Mouse (Mus musculus) myocyte (in vitro differentiated cells): ENCODE data around the gene Il17c.

Source experiments
- E2F4 ChIP-seq: IDR thresholded peaks from one replicate; pipeline ENCODE4 v1.6.1; 2011; ENCODE audit warnings: mild to moderate bottlenecking, control low read depth, moderate library complexity; ENCODE audit not compliant: insufficient read depth
- MAX ChIP-seq: IDR thresholded peaks from one replicate; pipeline ENCODE4 v1.6.1; 2011; ENCODE audit warnings: low read depth, mild to moderate bottlenecking, control low read depth
- MYOG ChIP-seq, 3 experiments: IDR thresholded peaks; one replicate each; pipeline ENCODE4 v1.6.1; 2011; ENCODE audit warnings: control low read depth in 2 of 3, low read depth in 2 of 3, mild to moderate bottlenecking in 2 of 3; ENCODE audit not compliant: insufficient read length in 2 of 3, control insufficient read depth in 1 of 3, insufficient read depth in 1 of 3
- POLR2A ChIP-seq: IDR thresholded peaks from one replicate; pipeline ENCODE4 v1.6.1; 2011; ENCODE audit warnings: low read depth, mild to moderate bottlenecking, control low read depth, moderate library complexity; ENCODE audit not compliant: insufficient read length
- POLR2AphosphoS2 ChIP-seq: IDR thresholded peaks from one replicate; pipeline ENCODE4 v1.6.1; 2011; ENCODE audit warnings: low read depth, control low read depth; ENCODE audit not compliant: insufficient read length
- SRF ChIP-seq: IDR thresholded peaks from one replicate; pipeline ENCODE4 v1.6.1; 2011; ENCODE audit warnings: low read depth; ENCODE audit not compliant: control insufficient read depth, insufficient read length
- TCF12 ChIP-seq: IDR thresholded peaks from one replicate; pipeline ENCODE4 v1.6.1; 2011; ENCODE audit warnings: mild to moderate bottlenecking, control low read depth; ENCODE audit not compliant: poor library complexity, insufficient read depth, severe bottlenecking
- TCF3 ChIP-seq: IDR thresholded peaks from one replicate; pipeline ENCODE4 v1.6.1; 2011; ENCODE audit warnings: low read depth, control low read depth; ENCODE audit not compliant: insufficient read length
- USF1 ChIP-seq: IDR thresholded peaks from one replicate; pipeline ENCODE4 v1.6.1; 2011; ENCODE audit warnings: low read depth, mild to moderate bottlenecking, control low read depth, moderate library complexity

- TF ChIP-seq MYOG (IDR thresholded peaks at IDR 0.05; ENCODE audit: control insufficient read depth in 1 of 3, insufficient read depth in 1 of 3, insufficient read length in 2 of 3, low read depth in 2 of 3) (no peak), POLR2AphosphoS2 (no peak), POLR2A (no peak), MAX (no peak), E2F4 (no peak), TCF3 (no peak), SRF (no peak), TCF12 (no peak), USF1 (no peak)
These were observed 42.1 kb downstream of the Il17c start for GRCm38 (mm10) chr8:122463651-122464640.
